Mouse (Mus musculus): ENCODE results near the gene Esp8. TPM values are rescaled to one million over a fixed set of nuclear protein-coding genes. Genes with fewer than 3 reads are reported as not detected.
A peak's percentile ranks its signal among the peaks of the same experiment; 100 is the strongest.
"Not testable (repeated sequence)": the region's sequence is repeated elsewhere in the genome, so short reads cannot be mapped to it uniquely, and the experiment has no call there.

The Esp8 gene
- polyA plus RNA-seq (2012; rRNA removed), result not detected in 2 replicates

- peak; percentile 6 for DNase-seq (ENCODE audit: low read depth)
- no peak for TF ChIP-seq POLR2A (IDR thresholded peaks at IDR 0.05; ENCODE audit: borderline replicate concordance, extremely low read depth, insufficient read depth, insufficient read length, poor library complexity, severe bottlenecking)
- no peak for TF ChIP-seq CTCF (IDR thresholded peaks at IDR 0.05; ENCODE audit: borderline replicate concordance, extremely low read depth, insufficient read depth, insufficient read length)
Measured at GRCm38 (mm10) chr17:40519818-40520217, at the start of gene Esp8. Esp8 (plus strand) TSS chr17:40520022.

- not testable (repeated sequence) for DNase-seq (ENCODE audit: low read depth)
Measured at GRCm38 (mm10) chr17:40483566-40483965, 36.3 kb upstream of the Esp8 start.

DNA sequence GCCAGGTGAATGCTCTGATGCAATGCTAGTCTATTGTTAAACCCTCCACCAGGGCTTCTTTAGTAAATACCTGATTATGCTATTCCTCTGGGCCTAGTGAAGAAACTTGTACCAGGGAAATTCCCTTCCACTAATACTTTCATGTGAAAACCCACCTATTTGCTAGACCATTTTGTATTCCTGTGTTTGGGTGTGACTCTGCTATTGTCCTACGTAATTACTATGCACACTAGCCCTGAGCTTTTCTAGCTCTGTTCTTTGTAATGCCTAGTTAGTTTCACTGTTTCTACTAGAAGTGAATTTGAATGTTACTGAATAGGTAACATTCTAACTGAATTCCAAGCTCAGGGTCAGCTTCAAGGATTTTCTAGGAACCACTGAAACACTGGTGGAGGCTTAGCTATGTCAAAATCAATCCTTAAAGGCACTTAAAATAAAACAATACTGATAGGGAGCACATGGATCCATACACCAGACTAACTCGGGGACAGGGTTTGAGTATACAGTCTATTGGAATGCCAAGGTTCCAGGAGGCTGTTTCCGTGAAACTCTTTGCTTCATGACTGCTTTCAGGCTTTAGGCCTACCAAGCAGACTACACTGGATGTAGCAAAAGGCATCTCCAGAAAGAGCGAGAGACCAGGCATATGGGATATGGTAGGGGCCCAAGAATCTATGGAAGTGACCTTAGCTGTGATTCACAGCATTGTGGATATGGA lies 24.2 kb upstream of the Esp8 start:
- not testable (repeated sequence) for DNase-seq (ENCODE audit: low read depth)

GRCm38 (mm10) chr17:40529813-40530212 lies 10.0 kb downstream of the Esp8 start:
- no peak for DNase-seq (ENCODE audit: low read depth)
- TF ChIP-seq CTCF (IDR thresholded peaks at IDR 0.05; ENCODE audit: borderline replicate concordance, extremely low read depth, insufficient read depth, insufficient read length) (no peak), POLR2A (IDR thresholded peaks at IDR 0.05; ENCODE audit: borderline replicate concordance, extremely low read depth, insufficient read depth, insufficient read length, poor library complexity, severe bottlenecking) (no peak)

DNA sequence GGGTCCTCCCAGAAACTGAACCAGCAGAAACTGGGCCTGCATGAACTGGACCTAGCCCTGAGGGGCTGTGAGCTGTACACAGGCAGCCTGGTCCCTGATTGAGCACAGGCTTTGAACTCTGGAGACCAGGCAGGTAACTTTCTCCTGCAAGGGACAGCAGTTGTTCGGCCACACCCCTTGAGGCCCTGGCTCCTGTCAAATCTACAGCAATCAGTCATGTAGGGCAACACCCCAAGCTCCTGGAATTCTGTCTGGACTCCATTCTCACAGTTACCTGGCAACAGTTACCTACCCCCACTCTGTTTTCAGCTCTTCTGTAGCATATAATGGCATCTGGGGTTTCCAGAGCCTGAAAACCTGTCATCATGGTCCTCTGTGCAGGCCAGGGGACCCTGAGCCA lies 11.3 kb downstream of the Esp8 start:
- no peak for TF ChIP-seq POLR2A (IDR thresholded peaks at IDR 0.05; ENCODE audit: borderline replicate concordance, extremely low read depth, insufficient read depth, insufficient read length, poor library complexity, severe bottlenecking)
- no peak for TF ChIP-seq CTCF (IDR thresholded peaks at IDR 0.05; ENCODE audit: borderline replicate concordance, extremely low read depth, insufficient read depth, insufficient read length)
- DNase-seq (ENCODE audit: low read depth), result no peak

DNA sequence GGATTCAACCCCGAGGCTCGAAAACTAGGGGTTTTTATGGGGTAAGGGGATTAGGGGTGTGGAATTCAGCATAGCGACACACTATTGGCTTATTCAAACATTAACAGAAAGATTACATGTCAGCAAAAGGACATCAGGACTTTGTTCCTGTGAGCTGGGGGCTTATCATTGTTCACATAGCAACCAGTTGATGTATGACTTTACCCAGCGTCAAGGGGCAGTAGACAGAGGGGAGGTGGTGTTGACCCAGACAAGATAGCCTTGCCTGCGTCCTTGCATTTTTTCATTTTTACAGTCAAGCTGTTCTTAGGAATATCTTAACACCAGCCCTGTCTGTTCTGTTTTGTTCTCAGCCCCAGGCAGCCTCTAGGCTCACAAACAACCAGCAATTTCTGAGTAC lies 27.2 kb downstream of the Esp8 start:
- not testable (repeated sequence) for DNase-seq (ENCODE audit: low read depth)

DNA sequence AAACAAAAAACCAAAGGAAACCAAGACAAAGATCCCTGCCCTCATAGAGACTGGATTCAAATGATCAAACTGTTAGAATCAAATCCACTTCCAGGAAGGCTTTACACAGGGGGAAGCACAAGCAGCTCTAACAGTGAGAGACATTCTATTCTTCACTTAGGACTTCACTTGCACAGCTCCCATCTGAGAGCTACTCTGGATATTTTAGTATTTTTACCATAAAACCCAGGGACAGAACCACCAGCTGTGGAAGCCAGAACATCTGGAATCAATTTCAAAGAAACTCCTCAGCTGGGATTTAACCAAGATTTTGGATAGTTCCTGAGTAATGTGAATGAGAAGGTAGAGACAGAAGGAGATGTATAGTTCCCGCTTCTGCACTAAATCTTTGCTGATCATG lies 33.6 kb downstream of the Esp8 start:
- DNase-seq (ENCODE audit: low read depth), result no peak
- TF ChIP-seq POLR2A (IDR thresholded peaks at IDR 0.05; ENCODE audit: borderline replicate concordance, extremely low read depth, insufficient read depth, insufficient read length, poor library complexity, severe bottlenecking) (no peak), CTCF (IDR thresholded peaks at IDR 0.05; ENCODE audit: borderline replicate concordance, extremely low read depth, insufficient read depth, insufficient read length) (no peak)

DNA sequence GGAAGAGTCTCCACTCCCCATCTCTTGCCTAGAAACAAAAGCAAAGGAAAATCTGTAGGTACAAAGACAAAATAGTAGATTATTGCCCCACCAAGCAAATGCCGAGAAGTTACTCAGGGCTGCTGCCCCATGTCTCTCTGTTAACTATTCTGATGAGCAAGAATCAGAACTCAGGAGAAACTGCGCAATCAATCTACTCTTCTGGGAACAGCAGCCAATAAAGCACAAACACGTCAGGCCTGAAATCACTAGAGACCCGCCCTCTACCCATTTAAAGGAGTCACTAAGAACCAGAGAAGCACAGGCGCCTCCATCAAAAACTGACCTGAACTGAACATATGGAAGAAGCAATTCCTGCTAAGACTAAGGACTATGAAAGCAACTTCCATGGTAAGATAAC lies 41.4 kb downstream of the Esp8 start, which contains the start of gene Esp6:
TSS of gene Esp6 (plus strand) at position 301 of the 400 bp plus-strand sequence.
- DNase-seq (ENCODE audit: low read depth), result no peak
- no peak for TF ChIP-seq POLR2A (IDR thresholded peaks at IDR 0.05; ENCODE audit: borderline replicate concordance, extremely low read depth, insufficient read depth, insufficient read length, poor library complexity, severe bottlenecking)

Other genes starting within 250 kb of the Esp8 start
- not detected in 2 replicates for gene Crisp1, start 200.8 kb upstream of the Esp8 start, polyA plus RNA-seq (2012; rRNA removed)
- gene Esp6, start 41.5 kb downstream of the Esp8 start, polyA plus RNA-seq (2012; rRNA removed), result not detected in 2 replicates
- gene Esp4, start 78.6 kb downstream of the Esp8 start, polyA plus RNA-seq (2012; rRNA removed), result not detected in 2 replicates
- gene Esp3, start 112.1 kb downstream of the Esp8 start, polyA plus RNA-seq (2012; rRNA removed), result not detected in 2 replicates
- not detected in 2 replicates for gene Esp1, start 207.1 kb downstream of the Esp8 start, polyA plus RNA-seq (2012; rRNA removed)